Mouse (Mus musculus) ovary, adult 2 months (tissue): ENCODE data around the gene Gm20897. TPM values are rescaled to one million over a fixed set of nuclear protein-coding genes. Genes with fewer than 3 reads are reported as not detected.

ENCODE experiments used
- polyA plus RNA-seq: library from polyadenylated mRNA; depleted of rRNA; stranded (reverse); fragments of >200 nt; gene quantifications from 2 replicates; pipeline ENCODE4 v1.2.3, GENCODE M21; 2012; rRNA removed

Gm20897 gene
- polyA plus RNA-seq: not detected in 2 replicates

GRCm38 (mm10) chrY:38502138-38502537 lies at the start of gene Gm20897:
Gene Gm20897 (minus strand): TSS chrY:38502238.

Other genes starting within 250 kb of the Gm20897 start
- not detected in 2 replicates for gene Gm21732, start 73.5 kb upstream of the Gm20897 start, polyA plus RNA-seq